Mouse (Mus musculus) hematopoietic stem cell, adult 5-6 weeks (primary cell): ENCODE results near the gene Dyrk3. TPM values are rescaled to one million over a fixed set of nuclear protein-coding genes. Genes with fewer than 3 reads are reported as not detected.

Experiments used
- ATAC-seq, 2 experiments: fragments of 125-278 bp in 1 of 2; replicated peaks in 1 of 2; 2 replicates each; pipeline ENCODE4 v1.8.0; 2016 to 2017; ENCODE audit warnings: inconsistent platforms in 2 of 2, mild to moderate bottlenecking in 2 of 2, moderate number of reproducible peaks in 2 of 2, low read depth in 1 of 2, moderate TSS enrichment in 1 of 2; ENCODE audit not compliant: low FRiP score in 2 of 2, poor library complexity in 2 of 2, severe bottlenecking in 2 of 2, insufficient read depth in 1 of 2, low TSS enrichment in 1 of 2
- total RNA-seq: library from RNA; stranded (forward); fragments of 172-1452, 232-1000 nt; gene quantifications from 2 replicates; pipeline ENCODE4 v1.2.3, GENCODE M21; 2017

The Dyrk3 gene
- total RNA-seq, 1 experiment from 2014 or later = 14.5 TPM

DNA sequence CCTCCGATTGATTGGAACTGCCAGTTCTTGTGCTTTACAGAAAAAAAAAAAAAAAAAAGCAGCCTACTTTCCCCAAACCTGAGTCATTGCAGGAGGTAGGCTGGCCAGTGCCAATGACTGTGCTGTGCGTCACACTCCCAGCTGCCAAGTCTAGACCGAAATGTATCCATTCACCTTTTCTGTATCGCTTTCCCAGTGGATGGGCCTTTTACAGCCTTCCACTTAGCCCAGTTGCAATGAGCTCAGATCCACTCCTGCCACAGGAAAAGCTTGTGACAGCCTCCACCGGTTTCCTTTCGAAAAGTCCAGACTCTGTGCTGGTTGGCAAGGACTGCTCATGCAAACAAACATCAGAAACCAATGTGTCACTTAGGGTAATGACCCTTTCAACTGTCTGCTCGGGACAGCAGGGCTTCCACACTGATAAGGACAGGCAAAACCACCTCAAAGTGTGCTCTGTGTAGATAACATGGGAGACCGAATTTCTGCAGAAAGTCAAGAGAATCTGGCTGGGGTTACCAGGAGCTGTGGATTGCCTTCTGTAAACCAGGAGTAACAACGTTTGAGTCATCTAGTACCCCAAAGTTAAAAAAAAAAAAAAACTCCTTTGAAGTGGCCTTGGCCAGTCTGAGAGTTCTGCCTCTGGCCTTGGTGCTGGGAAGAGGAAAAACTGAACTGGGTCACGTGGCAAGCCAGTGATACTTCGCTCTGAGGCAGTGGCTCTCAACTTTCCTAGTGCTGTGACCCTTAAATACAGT, 12.0 kb downstream of the Dyrk3 start:
- ATAC-seq = peak; percentile 79 to 92

DNA sequence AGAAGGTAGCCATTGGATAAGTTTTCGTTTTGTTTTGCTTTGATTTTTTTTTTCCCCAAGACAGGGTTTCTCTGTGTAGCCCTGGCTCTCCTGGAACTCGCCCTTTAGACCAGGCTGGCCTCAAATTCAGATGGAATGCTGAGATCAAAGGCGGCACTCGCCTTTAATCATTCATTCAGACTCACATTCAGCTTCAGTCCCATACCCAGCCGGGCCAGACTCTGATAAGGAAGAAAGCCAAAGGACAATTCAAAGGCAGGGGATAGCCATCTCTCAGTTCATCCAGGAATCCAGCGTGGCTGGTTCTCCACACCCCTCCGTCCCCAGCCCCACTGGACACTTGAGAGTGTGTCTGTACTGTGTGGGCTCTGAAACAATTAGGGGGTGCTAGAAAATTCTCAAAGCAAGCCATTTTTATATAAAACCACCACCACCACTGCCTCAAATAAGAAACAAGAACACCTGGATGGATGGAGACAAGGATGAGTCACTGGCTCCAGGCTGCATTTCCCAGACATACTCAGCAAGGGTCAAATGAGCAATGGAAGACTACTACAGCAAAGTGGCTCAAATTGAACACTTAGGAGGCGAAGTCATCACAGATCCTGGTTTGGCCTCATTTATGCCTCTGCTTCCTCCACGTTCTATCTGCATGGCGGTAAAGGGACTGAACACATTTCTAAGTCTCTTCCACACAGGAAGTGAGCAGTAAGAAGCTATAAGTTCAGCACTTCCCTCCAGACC, 14.4 kb downstream of the Dyrk3 start:
- no peak for ATAC-seq

DNA sequence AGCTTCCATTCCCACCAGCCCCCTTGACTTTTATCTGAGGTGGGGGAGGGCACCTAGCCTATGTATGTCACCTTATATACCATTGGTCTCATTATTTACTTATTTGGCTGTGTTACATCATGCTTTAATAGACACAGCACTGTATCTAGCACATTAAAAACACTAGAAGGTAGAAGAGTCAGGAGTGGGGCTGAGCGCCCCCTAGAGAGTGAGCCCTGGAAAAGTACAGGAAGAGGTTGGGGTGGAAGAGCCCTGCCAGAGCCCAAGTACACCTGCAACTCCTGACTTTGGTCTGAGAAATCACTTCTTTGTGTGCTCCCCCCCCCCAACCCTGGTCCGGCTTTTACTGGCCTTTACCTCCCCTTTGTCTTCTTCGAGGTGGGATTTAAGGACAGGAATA, 16.2 kb downstream of the Dyrk3 start:
- no peak for ATAC-seq

DNA sequence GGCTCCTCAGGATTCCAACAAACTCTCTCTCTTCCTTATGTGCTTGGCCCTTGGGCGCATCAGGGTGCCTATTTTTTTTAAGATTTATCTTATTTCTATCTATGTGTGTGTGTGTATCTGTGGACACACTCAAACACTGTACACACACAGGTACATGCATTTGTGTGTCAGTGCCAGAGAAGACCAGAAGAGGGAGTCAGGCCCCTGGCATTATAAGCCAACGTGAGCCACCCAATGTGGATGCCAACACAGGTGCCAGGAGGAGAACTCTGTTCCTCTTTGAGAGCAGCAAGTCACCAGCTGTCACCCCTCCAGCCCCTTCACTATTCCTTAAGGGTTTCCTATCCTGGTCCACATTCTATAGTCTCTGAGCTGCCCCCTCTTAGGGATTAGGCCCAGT, 19.1 kb downstream of the Dyrk3 start:
- peak; percentile 70 to 73 for ATAC-seq

DNA sequence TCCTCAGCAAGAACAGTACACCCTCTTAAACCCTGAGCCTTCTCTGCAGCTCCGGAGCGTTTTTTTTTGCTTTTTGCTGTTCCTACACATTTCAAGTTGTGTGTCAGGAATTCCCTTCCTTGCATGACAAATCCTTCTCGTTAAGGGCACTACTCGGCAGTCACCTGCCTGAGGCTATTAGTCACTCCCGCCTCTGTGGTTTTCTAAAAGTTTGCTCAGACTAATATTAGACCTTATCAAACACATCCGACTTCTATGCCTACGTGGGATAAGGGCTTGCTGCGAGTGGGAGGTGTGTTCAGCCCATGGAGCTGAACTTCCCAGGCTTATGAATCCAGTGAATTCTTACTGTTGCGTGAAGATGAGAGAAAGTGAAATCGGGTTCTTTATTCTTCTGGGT, 19.6 kb downstream of the Dyrk3 start:
- ATAC-seq = no peak

DNA sequence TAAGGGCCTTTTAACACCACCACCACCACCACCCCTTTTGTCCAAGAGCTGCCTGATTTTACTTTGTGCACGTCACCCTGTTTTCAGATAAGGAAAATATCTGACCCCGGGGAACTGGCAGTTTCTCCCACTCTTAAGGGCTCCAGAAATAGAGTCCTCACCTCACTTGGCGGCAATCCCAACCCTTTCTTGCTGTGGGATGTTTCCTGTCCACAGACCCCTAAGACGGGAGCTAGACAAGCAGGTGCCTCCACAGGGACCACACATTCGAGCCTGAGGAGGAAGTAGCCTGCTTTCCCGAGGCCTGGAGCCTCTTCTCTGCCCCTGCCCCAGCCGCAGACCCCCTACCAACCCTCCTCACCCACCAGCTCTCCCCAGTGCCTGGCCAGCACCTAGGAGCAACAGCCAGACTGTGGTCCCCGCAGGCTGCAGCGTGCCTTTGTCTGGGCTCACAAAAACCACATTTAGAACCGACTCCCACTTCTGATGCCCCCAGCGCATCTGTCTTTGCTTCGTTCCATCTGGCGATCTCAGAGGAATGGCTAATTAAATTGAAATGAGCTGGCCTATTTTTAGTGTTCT, 21.6 kb downstream of the Dyrk3 start:
- ATAC-seq = no peak

DNA sequence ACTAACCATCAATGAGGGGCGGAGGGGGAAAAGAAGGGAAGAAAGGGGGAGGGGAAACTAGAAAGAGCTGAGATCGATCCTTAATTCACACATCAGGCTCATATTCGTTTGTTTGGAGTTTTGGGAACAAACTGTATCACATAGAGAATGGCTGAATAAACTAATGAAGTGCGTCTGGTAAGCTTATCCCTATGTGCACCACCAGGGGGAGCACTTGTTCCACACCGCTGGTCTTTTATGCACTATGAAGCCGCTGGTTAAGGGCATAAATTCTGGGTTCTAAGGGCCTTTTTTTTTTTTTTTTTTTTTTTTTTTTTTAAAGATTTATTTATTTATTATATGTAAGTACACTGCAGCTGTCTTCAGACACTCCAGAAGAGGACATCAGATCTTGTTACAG, 22.2 kb downstream of the Dyrk3 start:
- ATAC-seq = peak; percentile 48 to 63; a peak in 1 of 4 replicates

DNA sequence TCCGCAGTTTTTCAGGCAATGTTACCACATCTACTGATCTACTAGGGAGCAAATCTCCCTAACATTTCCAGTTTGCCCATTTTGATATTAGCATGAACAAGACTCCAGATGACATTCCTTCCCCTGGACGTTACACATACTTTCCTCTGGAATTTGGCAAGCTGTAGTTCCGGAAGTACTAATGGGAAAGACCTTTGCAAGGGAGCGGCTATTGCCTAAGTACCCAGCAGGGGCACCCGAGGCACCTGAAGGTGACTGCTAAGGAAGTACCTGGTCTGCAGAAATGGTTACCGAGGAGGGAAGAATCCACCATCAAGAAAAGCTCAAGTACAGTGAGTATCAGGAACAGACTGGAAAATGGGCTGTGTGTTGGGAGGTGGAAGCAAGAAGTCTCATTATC, 25.6 kb downstream of the Dyrk3 start:
- no peak for ATAC-seq

DNA sequence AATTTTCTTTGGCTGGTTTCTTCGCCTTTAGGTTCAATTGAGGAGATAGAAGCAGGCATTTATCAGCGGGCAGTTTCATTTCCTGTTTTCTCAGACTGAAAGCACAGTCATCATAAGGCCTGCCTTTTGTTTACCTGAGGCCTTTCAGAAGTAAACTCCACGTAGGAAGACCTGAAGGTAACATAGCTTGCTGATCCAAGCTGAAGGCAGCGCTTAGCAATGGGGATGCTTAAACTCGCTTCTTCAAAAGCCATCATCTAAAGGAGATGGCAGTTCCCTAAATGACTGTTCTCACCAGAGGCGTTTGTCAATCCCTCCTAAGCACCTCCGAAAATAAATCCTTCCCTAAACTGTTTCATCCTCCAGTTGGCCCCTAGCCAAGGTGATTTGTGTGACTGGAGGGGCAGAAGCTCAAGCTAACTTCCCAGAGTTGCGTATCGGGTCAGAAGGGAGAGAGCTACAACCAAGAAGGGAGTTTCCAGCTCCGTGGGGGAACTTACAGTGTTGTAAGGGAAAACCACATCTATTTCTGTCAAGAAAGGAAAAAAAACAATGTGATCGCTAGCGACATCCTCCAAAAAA, 27.5 kb downstream of the Dyrk3 start:
- ATAC-seq = peak; percentile 70 to 80

DNA sequence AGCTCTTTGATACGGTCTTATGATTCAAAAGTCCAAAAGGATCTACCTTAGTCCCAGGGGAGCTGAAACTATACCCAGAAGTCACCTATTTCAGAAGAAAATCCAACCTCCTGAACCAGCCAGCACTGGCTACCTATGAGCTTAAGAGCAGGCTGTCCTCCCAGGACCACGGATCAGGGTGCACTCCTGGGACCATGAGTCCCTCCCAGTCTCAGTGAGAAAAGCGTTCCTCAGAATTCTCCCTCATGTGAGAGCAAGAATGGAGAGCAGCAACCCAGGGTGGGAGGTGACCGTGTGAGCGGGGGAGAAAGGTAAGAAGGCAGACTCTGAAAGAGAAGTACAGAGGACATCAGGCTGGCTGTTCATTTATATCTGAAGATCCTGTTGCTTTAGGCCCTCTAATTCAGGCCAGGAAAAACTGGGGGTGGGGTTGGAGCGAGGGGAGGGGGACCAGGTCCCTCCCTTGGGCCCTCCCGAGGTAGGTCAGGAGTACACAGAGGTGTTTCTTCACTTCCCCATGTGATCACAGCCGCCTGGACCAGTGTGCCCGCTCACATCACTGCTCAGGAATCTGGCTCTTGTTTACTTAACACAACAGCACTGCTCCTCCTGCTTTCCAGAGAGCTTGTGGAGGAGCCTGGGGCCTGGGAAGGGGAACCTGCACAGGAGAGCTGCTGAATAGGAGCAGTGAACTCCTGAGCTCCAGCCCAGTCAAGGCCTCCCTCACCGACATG, 30.4 kb downstream of the Dyrk3 start:
- ATAC-seq = no peak

DNA sequence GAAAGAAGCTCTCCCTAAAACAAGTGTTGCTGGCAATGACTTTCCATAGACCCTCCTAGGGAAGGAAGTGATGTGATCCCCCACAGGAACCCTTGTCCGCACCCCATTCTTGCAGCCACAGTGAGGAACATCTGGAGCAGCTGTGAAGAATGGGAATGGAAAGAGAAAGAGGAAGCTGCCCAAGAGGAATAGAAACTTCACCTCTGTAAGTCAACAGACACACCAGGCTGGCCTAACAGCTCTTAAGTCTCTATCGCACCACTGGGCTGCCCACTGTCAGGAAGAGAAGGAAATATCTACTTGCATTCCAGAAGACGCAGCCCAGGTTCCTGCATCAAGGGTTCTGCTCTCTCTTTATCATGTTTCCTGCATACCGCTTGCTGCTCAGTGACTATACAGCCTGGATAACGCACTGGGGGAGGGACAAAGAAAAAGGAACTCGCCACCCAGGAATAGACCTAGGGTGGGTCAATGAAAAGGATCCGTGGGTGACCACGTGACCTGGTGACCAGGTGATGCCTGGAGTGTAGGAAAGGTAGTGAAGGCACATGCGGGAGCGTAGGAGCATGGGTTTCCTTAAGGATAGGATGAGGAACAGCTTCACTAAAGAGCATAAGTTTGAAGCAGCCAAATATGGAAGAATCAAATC, 34.2 kb downstream of the Dyrk3 start:
- ATAC-seq = peak; percentile 77 to 87

DNA sequence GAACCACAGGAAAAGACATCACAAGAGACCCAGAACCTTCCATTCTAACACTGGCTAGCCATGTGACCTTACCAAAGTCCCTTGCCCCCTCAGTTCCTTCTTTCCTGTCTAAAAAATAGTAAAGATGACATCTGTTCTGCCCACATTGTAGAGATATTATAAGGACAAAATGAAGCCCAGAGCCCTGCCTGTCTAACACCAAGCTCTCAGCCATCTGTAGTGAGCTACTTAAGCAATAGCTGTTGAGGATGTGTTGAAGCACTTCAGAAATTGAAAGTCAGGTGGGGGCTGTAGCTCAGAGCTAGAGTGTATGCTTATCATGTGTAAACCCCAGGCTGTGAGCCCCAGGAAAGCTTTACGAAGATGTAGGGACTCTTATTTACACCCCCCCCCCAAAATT, 37.3 kb downstream of the Dyrk3 start:
- ATAC-seq = no peak

DNA sequence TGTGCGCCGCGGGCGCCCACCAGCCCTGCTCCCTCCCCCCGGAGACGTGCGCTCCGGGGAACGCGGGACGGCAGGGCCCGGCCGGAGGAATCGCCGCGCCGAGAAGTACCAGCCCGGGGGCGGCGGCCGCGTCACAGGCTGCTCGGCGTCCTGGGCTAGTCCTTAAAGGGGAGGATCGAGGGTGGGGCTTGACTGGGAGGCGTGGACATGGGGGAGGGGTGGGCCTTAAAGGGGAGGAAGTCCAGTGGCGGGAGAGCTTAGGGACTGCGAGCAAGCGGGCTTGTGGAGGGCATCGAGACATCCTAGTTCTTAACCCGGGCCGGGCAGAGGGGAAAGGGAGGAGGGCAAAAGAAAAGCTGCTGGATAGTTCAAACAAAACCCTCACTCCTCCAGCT, 40.4 kb downstream of the Dyrk3 start, which contains the start of gene Mapkapk2:
Mapkapk2 (minus strand) TSS at position 127 of the 395 bp plus-strand sequence.
- ATAC-seq = peak; percentile 84 to 86

DNA sequence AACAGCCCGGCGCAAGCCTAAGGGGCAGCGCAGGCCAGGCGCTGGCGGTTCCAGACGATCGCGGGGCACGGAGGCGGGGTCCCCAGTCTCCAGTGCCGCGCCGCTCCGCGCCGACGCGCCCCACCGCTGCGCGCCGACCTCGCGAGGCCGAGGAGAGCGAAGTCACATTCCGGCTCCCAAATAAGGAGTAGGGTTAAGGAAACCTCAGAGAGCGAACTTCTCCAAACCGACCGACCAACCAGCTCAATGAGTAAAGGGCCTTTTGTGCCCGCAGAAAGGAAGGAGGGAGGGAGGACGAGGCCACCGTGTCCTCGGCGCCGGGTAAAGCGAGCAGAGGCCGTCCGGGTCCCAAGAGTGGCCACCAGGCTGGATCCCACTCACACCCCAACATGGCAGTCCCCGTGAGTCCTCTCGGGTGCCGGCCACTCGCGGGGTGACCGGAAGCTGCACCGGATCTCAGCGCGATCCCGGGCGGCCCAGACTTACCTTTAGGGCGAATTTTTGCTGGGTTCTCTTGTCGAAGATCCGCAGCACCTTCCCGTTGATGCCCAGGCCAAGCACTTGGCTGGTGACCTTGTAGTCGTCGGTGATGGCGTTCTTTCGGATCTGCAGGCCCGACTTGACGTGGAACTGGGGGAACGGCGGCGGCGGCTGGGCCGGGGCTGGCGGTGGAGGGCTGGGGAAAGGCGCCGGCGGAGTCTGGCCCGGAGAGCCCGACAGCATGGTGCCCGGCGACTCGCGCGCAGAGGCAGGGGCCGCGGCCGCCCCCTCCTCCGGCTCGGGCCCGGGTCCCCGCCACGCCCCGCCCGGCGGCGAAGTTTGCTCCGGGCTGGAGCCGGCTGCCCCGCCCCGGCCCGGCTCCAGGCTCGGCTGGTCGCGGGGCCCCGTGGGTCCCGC, 41.1 kb downstream of the Dyrk3 start:
- peak; percentile 82 to 87 for ATAC-seq

DNA sequence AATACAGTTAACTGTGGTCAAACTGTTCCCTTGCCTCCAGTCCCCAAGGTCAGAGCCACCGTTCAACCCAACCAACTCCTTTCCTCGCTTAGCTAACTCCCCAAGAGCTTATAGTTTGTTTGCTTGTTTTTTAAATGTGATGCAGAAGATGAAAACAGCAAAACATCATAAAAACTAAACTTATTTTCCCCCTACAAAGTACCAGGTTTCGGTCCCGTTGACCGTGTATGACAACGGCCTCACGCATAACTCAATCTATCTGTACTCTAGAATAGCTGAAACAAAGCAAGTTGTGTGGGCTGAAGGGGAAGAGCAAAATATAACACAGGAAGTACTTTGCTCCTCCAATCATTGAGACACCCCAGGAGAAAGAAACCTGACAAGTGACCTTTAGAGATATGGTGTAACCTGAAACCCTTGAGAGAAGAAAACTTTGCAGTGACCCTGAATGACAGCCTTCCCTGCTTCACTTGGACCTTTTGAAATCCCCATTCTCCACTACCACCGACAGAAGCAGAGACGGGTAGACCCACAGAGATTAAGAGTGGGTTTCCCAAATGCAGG, 41.9 kb downstream of the Dyrk3 start:
- ATAC-seq = no peak; a peak in 1 of 4 replicates

DNA sequence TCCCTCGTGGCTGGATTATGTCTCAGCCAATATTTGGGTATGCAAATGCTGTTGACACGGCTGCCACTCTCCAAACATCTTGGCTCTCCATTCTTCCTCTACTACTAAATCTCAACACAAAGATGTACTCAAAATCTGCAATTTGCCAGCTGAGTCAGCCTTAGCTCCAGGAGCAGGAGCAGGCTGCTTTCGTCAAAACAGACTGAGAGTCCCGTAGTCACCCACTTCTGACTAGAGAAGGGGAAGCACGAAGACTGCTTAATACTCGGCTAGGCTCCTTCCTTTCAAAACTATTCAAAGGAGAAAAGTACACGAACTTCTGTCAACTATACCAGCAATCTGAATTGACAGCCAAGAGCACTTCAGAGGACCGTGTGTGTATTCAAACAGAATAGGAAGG, 42.6 kb downstream of the Dyrk3 start:
- ATAC-seq = no peak
